Mouse (Mus musculus) ES-Bruce4 (cell line): ENCODE results near the gene Pole2. TPM values are rescaled to one million over a fixed set of nuclear protein-coding genes. Genes with fewer than 3 reads are reported as not detected.
A peak's percentile ranks its signal among the peaks of the same experiment; 100 is the strongest.

Experiments used
- H3K27ac ChIP-seq: 2 replicates; pipeline ENCODE4 v1.5.1; 2012; ENCODE audit warnings: low read length, inconsistent platforms; ENCODE audit not compliant: insufficient read depth
- H3K27me3 ChIP-seq: 2 replicates; pipeline ENCODE4 v1.6.1; 2012; ENCODE audit warnings: mild to moderate bottlenecking, low read length, inconsistent platforms; ENCODE audit not compliant: control insufficient read depth, poor library complexity, insufficient read depth, severe bottlenecking
- H3K36me3 ChIP-seq: 2 replicates; pipeline ENCODE4 v1.6.1; 2012; ENCODE audit warnings: inconsistent platforms, mild to moderate bottlenecking, low read length, moderate library complexity; ENCODE audit not compliant: control insufficient read depth, poor library complexity, insufficient read depth, severe bottlenecking
- H3K4me1 ChIP-seq: one replicate; pipeline ENCODE4 v1.8.1; 2011; ENCODE audit warnings: low read length; ENCODE audit not compliant: control insufficient read depth, insufficient read depth
- H3K4me3 ChIP-seq: 2 replicates; pipeline ENCODE4 v1.5.1; 2011; ENCODE audit warnings: low read depth, mild to moderate bottlenecking, low read length
- H3K9ac ChIP-seq: 2 replicates; pipeline ENCODE4 v1.6.1; 2012; ENCODE audit warnings: low read depth, mild to moderate bottlenecking, inconsistent platforms; ENCODE audit not compliant: poor library complexity, severe bottlenecking
- H3K9me3 ChIP-seq: replicated peaks from 2 replicates; pipeline ENCODE4 v1.6.1; 2012; ENCODE audit warnings: mild to moderate bottlenecking, low read length, inconsistent platforms; ENCODE audit not compliant: control insufficient read depth, poor library complexity, insufficient read depth, severe bottlenecking
- CTCF ChIP-seq: IDR thresholded peaks from one replicate; pipeline ENCODE4 v1.8.1; 2011; ENCODE audit warnings: low read depth, low read length
- EP300 ChIP-seq: IDR thresholded peaks from 2 replicates; pipeline ENCODE4 v1.6.1; 2011; ENCODE audit warnings: low read depth, low read length; ENCODE audit not compliant: insufficient read depth
- POLR2A ChIP-seq: IDR thresholded peaks from one replicate; pipeline ENCODE4 v1.8.1; 2011; ENCODE audit warnings: low read length; ENCODE audit not compliant: insufficient read depth
- polyA plus RNA-seq: library from polyadenylated mRNA; stranded (reverse); fragments of >200 nt; gene quantifications from 2 replicates; pipeline ENCODE4 v1.2.4, GENCODE M21; 2011; ENCODE audit warnings: low read depth; ENCODE audit not compliant: missing spikeins, insufficient read depth, insufficient read length

Gene Pole2
- polyA plus RNA-seq, 1 experiment, result 26.6 TPM

DNA sequence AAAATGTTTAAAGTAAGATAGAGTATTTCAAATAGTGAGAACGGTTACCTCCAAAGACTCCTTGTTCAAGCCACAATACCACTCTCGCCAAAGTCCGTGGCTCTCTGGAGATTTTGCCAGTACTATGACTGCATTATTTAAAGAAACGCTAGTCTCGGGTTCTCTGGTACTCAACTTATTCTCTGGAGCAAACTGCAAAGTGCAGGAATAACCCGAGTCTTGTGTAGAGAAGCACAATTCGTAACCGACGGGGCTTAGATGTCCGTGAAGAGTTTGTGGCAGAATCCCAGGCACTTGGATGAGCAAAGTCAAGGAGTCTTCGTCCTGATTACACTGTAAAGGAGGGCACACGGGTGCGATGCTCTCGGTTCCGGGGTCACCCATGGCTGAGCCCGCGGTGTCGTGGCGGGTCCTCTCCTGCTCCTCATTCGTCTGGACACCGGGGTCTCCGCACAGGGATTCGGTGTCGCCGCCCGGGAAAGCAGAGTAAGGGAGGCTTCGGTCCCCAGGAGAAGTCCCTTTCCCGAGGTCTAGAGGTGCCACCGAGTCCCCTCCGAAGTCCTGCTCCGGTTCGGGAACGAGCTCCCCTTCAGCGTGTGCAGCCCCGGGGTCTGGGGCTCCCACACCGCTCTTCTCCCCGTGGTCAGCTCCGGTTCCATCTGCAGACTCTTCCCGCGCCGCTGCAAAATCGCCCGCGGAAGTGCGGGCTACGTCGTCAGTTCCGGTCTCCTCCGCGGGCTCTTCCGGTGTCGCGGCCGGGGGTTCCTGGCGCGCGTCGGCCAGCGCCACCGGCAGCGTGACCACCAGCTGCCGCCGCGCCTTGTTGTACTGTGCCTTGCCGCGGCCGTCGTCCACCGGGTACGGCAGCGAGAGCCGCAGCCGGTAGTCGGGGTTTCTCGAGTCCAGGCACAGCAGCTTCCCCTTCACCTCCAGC is 31.3 kb downstream of the Pole2 start, which contains the start of gene Gm49383:
TSS of gene Gm49383 (minus strand) at position 661 of the 934 bp plus-strand sequence.
- Histone ChIP-seq H3K9me3 (no peaks in the 10 kb centered on the region), H3K27ac (no peak within 1 kb of the TSS), H3K4me1 (peaks cover 1% of the 10 kb centered on the region), H3K27me3 (no peaks in the 10 kb centered on the region), H3K9ac (peak within 1 kb of the TSS; percentile 93), H3K4me3 (peak within 1 kb of the TSS; percentile 97), H3K36me3 (peaks cover 12% of the 10 kb centered on the region)
- peak; percentile 70 for TF ChIP-seq POLR2A
- TF ChIP-seq EP300, result no peak

DNA sequence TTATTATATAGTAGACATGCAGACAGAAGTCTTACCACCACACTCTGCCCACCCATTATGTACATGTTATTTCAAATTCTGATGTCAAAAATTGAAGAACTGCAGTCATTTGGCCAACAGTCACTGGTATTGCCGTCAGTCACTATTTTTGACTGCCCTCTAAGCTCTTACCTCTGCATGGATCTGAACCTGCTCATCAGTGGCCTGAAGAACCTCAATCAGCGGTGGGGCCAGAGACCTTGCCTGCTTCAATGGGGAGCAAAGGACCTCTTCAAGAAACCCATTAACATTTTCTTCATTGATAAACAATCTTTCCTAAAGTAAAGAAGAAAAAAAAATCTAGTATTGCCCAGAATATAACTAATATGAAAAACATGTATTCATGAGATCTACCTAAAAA is 35.4 kb downstream of the Pole2 start:
- peaks cover 26% of the 10 kb centered on the region for H3K36me3 ChIP-seq

DNA sequence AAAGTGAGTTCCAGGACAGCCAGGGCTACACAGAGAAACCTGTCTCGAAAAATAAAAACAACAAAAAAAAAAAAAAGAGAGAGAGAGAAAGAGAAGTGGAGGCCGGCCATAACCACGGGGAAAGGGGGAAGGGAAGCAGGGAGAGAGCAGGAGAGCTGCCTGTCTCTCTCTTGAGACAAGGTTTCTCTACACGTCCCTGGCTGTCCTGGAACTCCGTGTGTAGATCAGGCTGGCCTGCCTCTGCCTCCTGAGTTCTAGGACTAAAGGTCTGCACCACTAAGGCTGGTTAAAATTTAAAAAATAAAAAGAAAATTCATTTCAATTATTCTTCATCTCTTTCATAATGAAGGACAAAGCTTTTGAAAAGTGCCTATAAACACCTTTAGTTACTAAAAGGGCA is 36.6 kb downstream of the Pole2 start:
- peaks cover 1% of the 10 kb centered on the region for H3K4me1 ChIP-seq
- no peak overlapping the region for H3K27ac ChIP-seq
- no peaks in the 10 kb centered on the region for H3K9me3 ChIP-seq
- no peaks in the 10 kb centered on the region for H3K27me3 ChIP-seq
- H3K4me3 ChIP-seq, result no peak overlapping the region
- no peak overlapping the region for H3K9ac ChIP-seq
- TF ChIP-seq CTCF, result no peak
- no peak for TF ChIP-seq POLR2A
- no peak for TF ChIP-seq EP300
- H3K36me3 ChIP-seq, result peaks cover 28% of the 10 kb centered on the region

More for the DNA sequence above, 35.4 kb downstream of the Pole2 start:
- Histone ChIP-seq H3K4me1 (peaks cover 1% of the 10 kb centered on the region), H3K27me3 (no peaks in the 10 kb centered on the region), H3K27ac (no peak overlapping the region), H3K4me3 (no peak overlapping the region), H3K9ac (no peak overlapping the region), H3K9me3 (no peaks in the 10 kb centered on the region)
- TF ChIP-seq POLR2A (no peak), EP300 (no peak), CTCF (no peak)

DNA sequence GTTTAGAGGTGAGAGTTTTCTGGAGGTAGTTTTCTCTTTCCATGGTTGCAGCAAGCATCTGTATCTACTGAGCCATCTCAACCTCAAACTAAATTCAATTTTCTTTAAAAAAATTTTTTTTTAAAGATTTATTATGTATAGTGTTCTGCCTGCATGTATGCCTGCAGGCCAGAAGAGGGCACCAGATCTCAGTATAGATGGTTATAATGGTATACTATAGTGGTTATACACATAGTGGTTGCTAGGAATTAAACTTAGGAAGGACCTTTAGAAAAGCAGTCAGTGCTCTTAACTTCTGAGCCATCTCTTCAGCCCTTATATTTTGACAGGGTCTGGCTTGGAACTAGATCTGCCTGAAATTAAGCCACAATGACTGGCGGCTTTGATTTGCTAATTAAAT is 37.5 kb downstream of the Pole2 start:
- Histone ChIP-seq H3K27me3 (no peaks in the 10 kb centered on the region), H3K4me3 (no peak overlapping the region), H3K9ac (no peak overlapping the region), H3K27ac (no peak overlapping the region), H3K9me3 (no peaks in the 10 kb centered on the region), H3K36me3 (peaks cover 31% of the 10 kb centered on the region), H3K4me1 (peaks cover 1% of the 10 kb centered on the region)
- no peak for TF ChIP-seq EP300
- TF ChIP-seq POLR2A, result no peak
- TF ChIP-seq CTCF, result no peak

DNA sequence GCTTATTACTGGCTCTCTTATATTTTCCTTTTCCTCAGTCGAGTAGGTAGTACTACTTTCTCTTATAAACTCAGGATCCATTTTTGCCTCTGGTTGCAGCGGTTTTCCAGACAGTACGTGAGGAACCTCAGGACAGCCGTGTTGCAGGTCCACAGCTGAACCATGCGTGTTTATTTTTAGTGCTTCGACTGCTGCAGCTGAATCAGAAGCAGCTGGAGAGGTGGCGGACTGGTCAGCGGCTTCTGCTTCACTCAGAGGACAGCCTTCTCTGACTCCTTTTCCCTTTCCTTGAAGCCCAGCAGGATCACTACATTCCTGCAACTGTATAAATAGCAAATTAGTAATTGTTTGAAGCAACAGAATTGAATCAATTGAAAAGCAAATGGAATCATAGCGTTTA is 37.9 kb downstream of the Pole2 start:
- Histone ChIP-seq H3K27ac (no peak overlapping the region), H3K4me3 (no peak overlapping the region), H3K27me3 (no peaks in the 10 kb centered on the region), H3K9ac (no peak overlapping the region), H3K4me1 (peaks cover 1% of the 10 kb centered on the region), H3K36me3 (peaks cover 33% of the 10 kb centered on the region), H3K9me3 (no peaks in the 10 kb centered on the region)
- TF ChIP-seq POLR2A, result no peak
- no peak for TF ChIP-seq EP300
- TF ChIP-seq CTCF, result no peak

DNA sequence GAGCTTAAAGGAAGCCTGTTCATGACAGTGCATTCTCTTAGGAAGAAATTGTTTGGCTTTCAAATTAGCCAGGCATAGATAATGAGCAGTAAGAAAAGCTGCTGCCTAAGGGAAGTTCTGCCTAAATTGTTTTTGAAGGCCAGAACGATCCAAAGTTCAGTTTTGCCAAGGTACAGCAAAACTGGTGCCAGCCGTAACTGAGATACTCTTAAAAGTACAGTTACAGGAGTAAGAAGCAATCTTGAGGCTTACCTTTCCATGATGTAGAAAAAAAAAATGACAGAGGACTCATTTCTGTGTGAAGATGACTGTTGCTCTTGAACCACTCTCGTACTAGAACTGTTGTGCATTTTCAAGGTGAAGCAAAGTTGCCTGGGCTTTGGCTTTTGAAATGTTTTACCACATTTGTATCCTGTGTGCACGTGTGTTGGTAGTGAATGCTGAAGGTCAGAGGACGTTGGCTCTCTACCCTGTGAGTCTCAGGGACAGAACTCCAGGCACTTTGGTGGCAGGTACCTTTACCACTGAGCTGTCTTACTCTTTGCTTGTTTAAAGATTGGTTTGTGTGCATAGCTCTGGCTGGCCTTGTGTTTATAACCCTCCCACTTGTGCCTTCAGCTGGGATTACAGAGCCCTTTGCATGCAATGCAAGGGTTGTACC is 41.1 kb downstream of the Pole2 start:
- Histone ChIP-seq H3K4me1 (peaks cover 1% of the 10 kb centered on the region), H3K36me3 (peaks cover 35% of the 10 kb centered on the region), H3K27me3 (no peaks in the 10 kb centered on the region), H3K9ac (no peak overlapping the region), H3K9me3 (no peaks in the 10 kb centered on the region), H3K4me3 (no peak overlapping the region), H3K27ac (no peak overlapping the region)
- TF ChIP-seq CTCF, result no peak
- TF ChIP-seq POLR2A, result no peak
- TF ChIP-seq EP300, result no peak
